Comparison of ENCODE assay signal across 27 mouse cellular contexts in the genomic region with DNA sequence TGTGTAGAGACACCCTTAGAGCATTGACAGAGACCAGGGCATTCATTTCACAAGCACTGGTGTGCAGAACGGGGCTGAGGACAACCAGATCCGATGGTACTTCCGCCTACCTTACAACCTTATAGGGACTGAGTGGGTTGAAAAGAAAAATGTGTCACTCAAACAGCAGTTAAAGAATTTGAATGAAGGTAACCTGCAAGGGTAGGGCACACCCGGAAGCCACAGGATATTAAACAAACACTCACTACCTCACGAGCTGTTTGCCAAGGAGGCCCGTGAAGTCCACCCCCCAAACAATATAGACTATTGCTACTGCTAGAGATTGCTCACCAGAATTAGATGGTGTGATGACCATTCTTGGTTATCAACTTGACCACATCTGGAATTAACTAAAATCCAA. TPM values are rescaled to one million over a fixed set of nuclear protein-coding genes. Genes with fewer than 3 reads are reported as not detected.
DNase-seq lines count a peak whose midpoint lies in the region; ATAC-seq and TF ChIP-seq lines count a peak whose summit lies in the region.
"Had no signal": no experiment of that assay in that cellular context is flagged by ENCODE, and none has a peak within 500 bp of the region (broad histone marks: within the 10 kb centered on the region; RNA-seq: fewer than 3 reads in every experiment).

No protein-coding gene starts in this region.

- H3K36me3 ChIP-seq in lung, embryonic 14.5 days (ENCODE audit: insufficient read depth), result no peaks in the 10 kb centered on the region
- no peaks in the 10 kb centered on the region for H3K36me3 ChIP-seq in lung, postnatal 0 days (ENCODE audit: insufficient read depth, low read length)
- no peaks in the 10 kb centered on the region for H3K36me3 ChIP-seq in stomach, embryonic 16.5 days (ENCODE audit: control insufficient read depth, insufficient read depth, low read length)
- H3K36me3 ChIP-seq: G1E; heart, embryonic 12.5 days; heart, embryonic 15.5 days; hindbrain, embryonic 10.5 days; hindbrain, embryonic 13.5 days had no signal

- H3K27ac ChIP-seq in lung, embryonic 14.5 days (ENCODE audit: low read depth), result no peak overlapping the region
- no peak overlapping the region for H3K27ac ChIP-seq in lung, postnatal 0 days (ENCODE audit: low read length)
- H3K27ac ChIP-seq in embryonic fibroblast, embryonic 13.5 days (ENCODE audit: insufficient read depth, low read length), result peak overlapping the region; percentile 44; the same call in 1 of the 2 replicates
- peak overlapping the region; percentile 14; the same call in 1 of the 2 replicates for H3K27ac ChIP-seq in stomach, embryonic 16.5 days (ENCODE audit: low read length)
- H3K27ac ChIP-seq: heart, embryonic 15.5 days; hindbrain, embryonic 10.5 days; hindbrain, embryonic 13.5 days had no signal

- peak; percentile 47; the same call in 1 of the 2 replicates for ATAC-seq in lung, embryonic 14.5 days (ENCODE audit: insufficient read depth)
- peak; percentile 70 for ATAC-seq in lung, postnatal 0 days
- ATAC-seq in stomach, embryonic 16.5 days (ENCODE audit: insufficient read depth, low FRiP score), result peak; percentile 56; the same call in 1 of the 2 replicates
- ATAC-seq in CD4-positive, CD25-positive, alpha-beta regulatory T cell, adult 4 months, result no peak
- ATAC-seq: forebrain, embryonic 14.5 days; forebrain, postnatal 0 days; Patski had no signal

- no peak overlapping the region for H3K4me3 ChIP-seq in lung, embryonic 14.5 days (ENCODE audit: low read depth, low read length)
- no peak overlapping the region for H3K4me3 ChIP-seq in lung, postnatal 0 days (ENCODE audit: low read depth, low read length)
- no peak overlapping the region for H3K4me3 ChIP-seq in embryonic fibroblast, embryonic 13.5 days (ENCODE audit: insufficient read depth, low read length)
- H3K4me3 ChIP-seq in stomach, embryonic 16.5 days (replicated peaks; ENCODE audit: low read length), result no peak overlapping the region
- H3K4me3 ChIP-seq: heart, embryonic 12.5 days; heart, embryonic 15.5 days; hindbrain, embryonic 10.5 days; hindbrain, embryonic 13.5 days had no signal

- DNase-seq in lung, embryonic 14.5 days, result peak; percentile 20
- DNase-seq in lung, postnatal 10 days, result no peak
- peak; percentile 70 for DNase-seq in lung, postnatal 0 days (ENCODE audit: low spot score)
- no peak for DNase-seq in lung, postnatal 14 days
- DNase-seq in frontal cortex, postnatal 25 days (ENCODE audit: low spot score in 2 of 2), result no peak
- DNase-seq: adrenal gland, postnatal 10 days; adrenal gland, postnatal 36 days; cerebellum, adult 18-20 months; cerebellum, adult 9-10 months; cerebellum, postnatal 14 days; forebrain, postnatal 0 days; gastrocnemius, postnatal 25 days; heart, adult 18-20 months; heart, postnatal 10 days; heart, postnatal 36 days had no signal

- TF ChIP-seq POLR2A in embryonic fibroblast, embryonic 13.5 days (IDR thresholded peaks at IDR 0.05; ENCODE audit: low read depth, low read length), result no peak

- H3K27me3 ChIP-seq in lung, embryonic 14.5 days (ENCODE audit: insufficient read depth, low read length), result no peaks in the 10 kb centered on the region
- no peaks in the 10 kb centered on the region for H3K27me3 ChIP-seq in lung, postnatal 0 days (replicated peaks; ENCODE audit: insufficient read depth, low read length)
- H3K27me3 ChIP-seq in stomach, embryonic 16.5 days (ENCODE audit: control insufficient read depth, insufficient read depth, low read length), result no peaks in the 10 kb centered on the region
- H3K27me3 ChIP-seq: CH12.LX; heart, embryonic 12.5 days; heart, embryonic 15.5 days; hindbrain, embryonic 13.5 days; Patski had no signal

- no peaks in the 10 kb centered on the region for H3K9me3 ChIP-seq in lung, embryonic 14.5 days (ENCODE audit: low read depth, low read length)
- no peaks in the 10 kb centered on the region for H3K9me3 ChIP-seq in lung, postnatal 0 days (ENCODE audit: low read length)
- H3K9me3 ChIP-seq in stomach, embryonic 16.5 days (replicated peaks; ENCODE audit: control insufficient read depth, low read length), result no peaks in the 10 kb centered on the region
- H3K9me3 ChIP-seq: G1E; heart, embryonic 12.5 days; heart, embryonic 15.5 days; hindbrain, embryonic 10.5 days; hindbrain, embryonic 13.5 days had no signal

- no peaks in the 10 kb centered on the region for H3K4me1 ChIP-seq in lung, embryonic 14.5 days (ENCODE audit: insufficient read depth)
- H3K4me1 ChIP-seq in lung, postnatal 0 days (ENCODE audit: insufficient read depth, low read depth, low read length), result no peaks in the 10 kb centered on the region
- H3K4me1 ChIP-seq in embryonic fibroblast, embryonic 13.5 days (ENCODE audit: control insufficient read depth, insufficient read depth, low read length), result no peaks in the 10 kb centered on the region; the same call in none of the 2 replicates
- no peaks in the 10 kb centered on the region for H3K4me1 ChIP-seq in stomach, embryonic 16.5 days (ENCODE audit: control insufficient read depth, insufficient read depth, low read length)
- H3K4me1 ChIP-seq: heart, embryonic 12.5 days had no signal

- TF ChIP-seq EP300 in lung, postnatal 0 days (IDR thresholded peaks at IDR 0.05), result no peak

- H3K9ac ChIP-seq in lung, embryonic 14.5 days, result no peak overlapping the region
- no peak overlapping the region for H3K9ac ChIP-seq in lung, postnatal 0 days (replicated peaks; ENCODE audit: low read depth)
- H3K9ac ChIP-seq in stomach, embryonic 16.5 days (ENCODE audit: low read length), result no peak overlapping the region
- H3K9ac ChIP-seq: forebrain, postnatal 0 days; heart, embryonic 12.5 days; heart, embryonic 15.5 days; hindbrain, embryonic 13.5 days had no signal

- 60% methylated on average over 6 of the region's 6 CpGs for WGBS in lung, embryonic 14.5 days
- WGBS in lung, postnatal 0 days, result 55% methylated on average over 6 of the region's 6 CpGs
- 73% methylated on average over 6 of the region's 6 CpGs for WGBS in stomach, embryonic 16.5 days

- no peak overlapping the region for H3K4me2 ChIP-seq in lung, embryonic 14.5 days
- H3K4me2 ChIP-seq in lung, postnatal 0 days (replicated peaks; ENCODE audit: low read depth, low read length), result no peak overlapping the region
- no peak overlapping the region for H3K4me2 ChIP-seq in stomach, embryonic 16.5 days (ENCODE audit: low read depth, low read length)
- H3K4me2 ChIP-seq: heart, embryonic 12.5 days; heart, embryonic 15.5 days; hindbrain, embryonic 13.5 days had no signal

- no peak for TF ChIP-seq CTCF in lung, embryonic 14.5 days (IDR thresholded peaks at IDR 0.05; ENCODE audit: low read depth)
- no peak for TF ChIP-seq CTCF in lung, postnatal 0 days (IDR thresholded peaks at IDR 0.05)
- TF ChIP-seq CTCF in embryonic fibroblast, embryonic 13.5 days (IDR thresholded peaks at IDR 0.05; ENCODE audit: borderline replicate concordance, insufficient read depth, low read length), result no peak

RNA-seq across cellular contexts. Expression of gene Klhdc1, which starts 5.2 kb away (rescaled TPM):
- polyA plus RNA-seq in lung, embryonic 14.5 days (2014; fragmentation: Nextera tagmentation; extraction: Ambion mirVana), result 3.2 and 3.9 TPM in 2 replicates
- 22.7 and 25.5 TPM in 2 replicates for polyA plus RNA-seq in lung, postnatal 0 days (2015; fragmentation: Nextera tagmentation; extraction: Ambion mirVana)
- 5.9 and 6.7 TPM in 2 replicates for polyA plus RNA-seq in embryonic fibroblast, embryonic 13.5 days (2011; ENCODE audit: insufficient read length, low read depth, missing spikeins)
- 7.2 and 7.3 TPM in 2 replicates for polyA plus RNA-seq in stomach, embryonic 16.5 days (2015; fragmentation: Nextera tagmentation; extraction: Ambion mirVana)
- 10 to 100 TPM; 15.1 to 20.3 TPM for polyA plus RNA-seq in CD4-positive, CD25-positive, alpha-beta regulatory T cell, adult 4 months (2017; shearing (Covaris generic))

RNA-seq across cellular contexts. Expression of gene Pole2, which starts 7.8 kb away (rescaled TPM):
- polyA plus RNA-seq in lung, embryonic 14.5 days (2014; fragmentation: Nextera tagmentation; extraction: Ambion mirVana), result 39.1 and 41.1 TPM in 2 replicates
- 5.3 and 6.1 TPM in 2 replicates for polyA plus RNA-seq in lung, postnatal 0 days (2015; fragmentation: Nextera tagmentation; extraction: Ambion mirVana)
- 10.0 and 11.9 TPM in 2 replicates for polyA plus RNA-seq in embryonic fibroblast, embryonic 13.5 days (2011; ENCODE audit: insufficient read length, low read depth, missing spikeins)
- 21.4 and 21.7 TPM in 2 replicates for polyA plus RNA-seq in stomach, embryonic 16.5 days (2015; fragmentation: Nextera tagmentation; extraction: Ambion mirVana)
- 1 to 10 TPM; 8.6 to 9.1 TPM for polyA plus RNA-seq in CD4-positive, CD25-positive, alpha-beta regulatory T cell, adult 4 months (2017; shearing (Covaris generic))

RNA-seq across cellular contexts. Expression of gene Gm49384, which starts 31.7 kb away (rescaled TPM):
- polyA plus RNA-seq in lung, embryonic 14.5 days (2014; fragmentation: Nextera tagmentation; extraction: Ambion mirVana), result 28.1 and 28.7 TPM in 2 replicates
- polyA plus RNA-seq in lung, postnatal 0 days (2015; fragmentation: Nextera tagmentation; extraction: Ambion mirVana), result 6.3 and 6.4 TPM in 2 replicates
- 10.8 and 12.2 TPM in 2 replicates for polyA plus RNA-seq in embryonic fibroblast, embryonic 13.5 days (2011; ENCODE audit: insufficient read length, low read depth, missing spikeins)
- 20.8 and 22.8 TPM in 2 replicates for polyA plus RNA-seq in stomach, embryonic 16.5 days (2015; fragmentation: Nextera tagmentation; extraction: Ambion mirVana)
- 1 to 10 TPM; 8.1 to 8.9 TPM for polyA plus RNA-seq in CD4-positive, CD25-positive, alpha-beta regulatory T cell, adult 4 months (2017; shearing (Covaris generic))
- polyA plus RNA-seq: G1E; gonadal fat pad, adult 2 months had no signal

RNA-seq across cellular contexts. Expression of gene Dnaaf2, which starts 37.6 kb away (rescaled TPM):
- polyA plus RNA-seq in lung, embryonic 14.5 days (2014; fragmentation: Nextera tagmentation; extraction: Ambion mirVana), result 9.3 and 11.3 TPM in 2 replicates
- polyA plus RNA-seq in lung, postnatal 0 days (2015; fragmentation: Nextera tagmentation; extraction: Ambion mirVana), result 5.8 and 6.3 TPM in 2 replicates
- polyA plus RNA-seq in embryonic fibroblast, embryonic 13.5 days (2011; ENCODE audit: insufficient read length, low read depth, missing spikeins), result 1.9 and 2.8 TPM in 2 replicates
- 6.6 and 7.4 TPM in 2 replicates for polyA plus RNA-seq in stomach, embryonic 16.5 days (2015; fragmentation: Nextera tagmentation; extraction: Ambion mirVana)
- 1 to 10 TPM; 2.5 to 2.8 TPM for polyA plus RNA-seq in CD4-positive, CD25-positive, alpha-beta regulatory T cell, adult 4 months (2017; shearing (Covaris generic))

RNA-seq across cellular contexts. Expression of gene Gm49383, which starts 38.9 kb away (rescaled TPM):
- 31.4 and 31.6 TPM in 2 replicates for polyA plus RNA-seq in lung, embryonic 14.5 days (2014; fragmentation: Nextera tagmentation; extraction: Ambion mirVana)
- 7.9 and 8.2 TPM in 2 replicates for polyA plus RNA-seq in lung, postnatal 0 days (2015; fragmentation: Nextera tagmentation; extraction: Ambion mirVana)
- 3.7 and 4.4 TPM in 2 replicates for polyA plus RNA-seq in embryonic fibroblast, embryonic 13.5 days (2011; ENCODE audit: insufficient read length, low read depth, missing spikeins)
- 18.5 and 22.3 TPM in 2 replicates for polyA plus RNA-seq in stomach, embryonic 16.5 days (2015; fragmentation: Nextera tagmentation; extraction: Ambion mirVana)
- polyA plus RNA-seq in CD4-positive, CD25-positive, alpha-beta regulatory T cell, adult 4 months (2017; shearing (Covaris generic)), result 10 to 100 TPM in 1 of 2 experiments, 1 to 10 TPM in 1; 8.3 to 10.7 TPM

Comparison
In these comparisons a context has a peak if more than half of its experiments do, and no peak if none do; other contexts are left out.
1. DNase-seq: peak in lung, embryonic 14.5 days (single experiment) and lung, postnatal 0 days (single experiment); none in lung, postnatal 10 days (single experiment), lung, postnatal 14 days (single experiment) and frontal cortex, postnatal 25 days (0 of 2).
2. H3K27ac ChIP-seq: peak in embryonic fibroblast, embryonic 13.5 days (single experiment) and stomach, embryonic 16.5 days (single experiment); none in lung, embryonic 14.5 days (single experiment) and lung, postnatal 0 days (single experiment).